Mouse (Mus musculus): ENCODE data around the gene Ucp2.

Gene Ucp2

DNA sequence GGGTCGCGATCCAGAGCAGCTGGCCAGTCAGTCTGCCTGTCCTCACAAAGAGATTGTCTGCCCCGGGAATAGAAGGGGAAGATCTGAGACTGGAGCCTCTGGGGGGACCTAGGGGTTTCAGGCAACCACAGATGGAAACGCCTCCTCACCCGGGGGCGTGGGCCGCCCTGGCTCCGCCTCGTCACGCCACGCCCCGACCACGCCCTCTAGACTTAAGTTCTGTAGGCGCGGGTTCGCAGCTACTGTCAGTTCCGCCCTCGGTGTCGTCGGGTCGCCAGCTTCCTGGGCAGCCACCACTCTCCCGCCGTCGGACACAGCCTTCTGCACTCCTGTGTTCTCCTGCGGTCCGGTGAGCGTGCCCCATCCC is at the start of gene Ucp2:
Gene Ucp2, plus strand, starts transcription at position 221 of the 367 bp plus-strand sequence.
- DNase-seq (ENCODE audit: low spot score) = peak; percentile 80

DNA sequence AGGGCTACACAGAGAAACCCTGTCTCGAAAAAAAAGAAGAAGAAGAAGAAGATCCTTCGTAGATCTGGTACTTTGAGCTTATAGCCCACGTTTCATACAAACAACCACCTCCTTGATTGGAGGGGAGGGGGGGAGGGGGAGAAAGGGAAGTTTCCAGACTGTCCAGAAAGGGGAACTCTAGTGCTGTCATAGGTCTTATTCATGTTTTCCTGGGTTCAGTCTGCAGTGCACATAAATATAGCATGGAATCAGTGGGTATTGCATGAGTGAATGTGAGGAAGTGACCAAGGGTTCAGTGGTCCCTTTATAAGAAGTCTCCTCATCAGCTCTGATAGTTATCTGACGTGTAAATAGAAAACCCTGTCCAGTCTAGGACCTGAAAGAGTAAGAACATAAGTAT is 49.4 kb upstream of the Ucp2 start:
- DNase-seq (ENCODE audit: low spot score) = no peak

DNA sequence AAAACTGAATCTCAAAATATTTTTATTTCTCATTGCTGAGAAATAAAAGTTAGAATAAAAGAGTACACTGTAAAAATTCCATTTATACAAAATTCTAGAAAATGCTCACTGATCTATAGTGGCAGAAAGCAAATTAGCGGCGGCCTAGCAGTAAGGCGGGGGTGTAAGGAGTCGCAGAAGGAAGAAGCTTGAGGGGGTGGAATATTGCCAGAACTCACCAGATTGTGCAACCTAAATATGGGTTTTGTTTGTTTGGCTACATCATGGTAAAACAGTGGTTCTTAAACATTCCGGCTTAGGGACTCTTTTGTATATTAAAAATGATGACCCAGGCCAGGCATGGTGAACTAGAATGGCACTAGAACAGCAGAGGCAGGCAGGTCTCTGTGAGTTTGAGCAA is 46.9 kb upstream of the Ucp2 start:
- DNase-seq (ENCODE audit: low spot score) = no peak

DNA sequence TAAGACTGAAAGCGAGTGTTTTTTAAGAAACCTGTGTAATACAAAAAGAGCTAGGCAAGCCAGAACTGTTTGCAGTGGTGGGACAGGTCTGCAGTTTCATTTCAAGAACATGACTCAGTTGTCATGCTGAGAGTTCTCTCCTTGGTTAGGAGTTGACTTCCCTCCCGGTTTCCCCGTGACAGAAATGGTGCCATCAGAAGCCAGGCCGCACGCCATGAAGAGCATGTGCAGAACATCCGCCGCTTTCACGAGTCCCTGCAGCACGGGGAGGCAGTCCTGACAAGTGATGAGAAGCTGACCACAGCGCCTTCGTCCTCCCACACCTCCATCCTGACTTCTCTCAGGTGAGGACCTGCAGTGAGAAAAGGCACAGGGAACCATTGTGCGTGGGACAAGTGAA is 44.6 kb upstream of the Ucp2 start:
- DNase-seq (ENCODE audit: low spot score) = no peak

- DNase-seq (ENCODE audit: low spot score) = no peak
Observed at GRCm38 (mm10) chr7:100448985-100449384, 44.2 kb upstream of the Ucp2 start.

DNA sequence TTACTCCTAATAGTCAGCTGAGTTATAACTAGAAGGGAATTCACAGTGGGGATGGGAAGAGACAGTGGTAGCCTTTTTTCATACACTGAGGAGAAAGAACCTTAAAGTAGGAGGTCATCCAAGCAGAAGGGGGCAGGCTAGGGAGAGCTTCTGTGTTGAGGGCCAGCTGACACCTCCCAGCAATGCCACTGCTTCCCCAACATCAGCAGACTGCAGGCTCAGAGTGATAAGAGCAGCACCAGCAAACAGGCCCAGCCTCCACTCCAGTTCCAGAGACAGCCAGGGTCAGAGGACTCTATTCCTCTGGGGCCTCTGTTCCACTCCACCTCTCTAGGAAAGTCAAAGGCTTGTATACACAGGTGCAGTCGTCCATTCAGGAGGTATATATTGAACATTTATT is 35.0 kb upstream of the Ucp2 start:
- no peak for DNase-seq (ENCODE audit: low spot score)

GRCm38 (mm10) chr7:100459862-100460261 is 33.3 kb upstream of the Ucp2 start:
- no peak for DNase-seq (ENCODE audit: low spot score)

DNA sequence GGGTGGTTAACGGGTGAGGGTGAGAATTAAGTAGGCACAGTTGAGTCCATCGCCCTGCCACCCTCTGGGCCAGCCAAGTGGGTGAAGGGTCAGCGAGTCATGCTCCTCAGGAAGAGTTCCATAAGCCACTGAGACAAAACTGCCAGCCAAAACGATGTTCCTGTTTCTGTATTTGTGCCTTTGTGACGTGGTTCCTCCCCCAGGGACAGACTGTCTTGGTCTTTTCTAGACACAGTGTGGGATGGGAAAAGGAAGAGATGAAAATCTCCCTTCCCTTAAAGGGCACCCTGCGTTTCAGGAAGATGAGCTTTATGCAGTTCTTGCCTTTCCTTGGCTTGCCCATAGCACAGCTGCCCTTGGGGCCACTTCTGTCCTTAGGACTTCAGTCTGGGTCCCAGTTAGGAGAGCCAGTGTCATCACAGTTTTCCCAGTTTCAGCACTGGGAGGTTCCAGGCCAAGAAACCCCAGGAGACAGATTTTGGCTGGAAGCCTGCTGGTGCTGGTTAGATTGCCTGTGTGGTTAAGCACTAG is 31.5 kb upstream of the Ucp2 start:
- DNase-seq (ENCODE audit: low spot score) = peak; percentile 76

DNA sequence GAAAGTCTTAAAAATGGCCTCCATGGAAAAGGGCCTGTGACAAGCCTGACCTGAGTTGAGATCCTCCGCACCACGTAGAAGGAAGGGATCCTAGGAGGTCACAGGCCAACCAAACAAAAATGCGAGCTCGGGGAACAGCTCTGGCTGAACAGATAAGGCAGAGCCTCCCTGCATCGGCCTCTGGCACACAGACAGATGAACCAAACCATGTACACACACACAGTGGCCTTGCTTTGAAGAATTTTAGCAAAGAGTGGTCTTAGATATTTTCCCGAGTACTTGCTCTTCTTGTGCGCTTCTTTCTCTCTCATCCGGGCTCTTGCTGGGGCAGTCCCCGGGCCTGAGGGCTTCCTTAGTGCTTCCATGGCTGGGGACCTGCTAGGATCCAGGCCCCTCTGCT is 29.9 kb upstream of the Ucp2 start:
- no peak for DNase-seq (ENCODE audit: low spot score)

DNA sequence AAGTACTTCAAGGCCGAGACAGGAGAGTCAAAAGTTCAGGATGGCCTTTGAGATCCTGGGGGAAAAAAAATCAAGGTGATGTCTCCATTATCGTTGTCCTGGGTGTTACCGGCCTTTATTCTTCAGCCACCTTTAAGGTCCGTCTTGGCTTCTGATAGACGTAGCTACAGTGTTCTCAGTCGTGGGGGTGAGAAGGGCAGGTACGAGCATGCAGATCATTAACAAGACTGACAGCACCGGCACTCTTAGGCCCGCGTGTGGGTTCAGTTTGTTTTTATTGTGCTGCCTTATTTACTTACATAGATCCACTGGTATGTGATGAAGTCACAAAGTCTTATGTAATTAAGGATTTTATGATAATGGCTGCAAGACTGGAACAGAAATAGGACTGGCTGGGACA is 29.4 kb upstream of the Ucp2 start:
- DNase-seq (ENCODE audit: low spot score) = no peak

DNA sequence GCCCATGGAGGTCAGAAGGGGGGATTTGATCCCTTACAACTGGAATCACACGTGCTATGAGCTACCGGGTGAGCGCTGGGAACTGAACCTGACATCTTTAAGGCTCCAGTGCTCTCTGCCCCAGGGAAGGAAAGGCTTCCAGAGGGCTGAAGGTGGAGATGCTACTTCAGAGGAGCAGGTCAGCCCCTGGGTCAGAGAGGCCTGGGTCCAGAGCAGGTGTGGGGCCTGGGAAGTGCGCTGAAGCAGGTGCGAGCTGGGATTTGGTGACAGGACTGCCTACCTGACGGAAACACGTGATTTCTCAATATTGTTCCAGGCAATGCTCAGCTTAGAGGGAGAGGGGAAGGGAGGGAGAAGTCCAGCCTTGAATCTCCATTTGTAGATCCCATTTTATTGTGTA is 28.9 kb upstream of the Ucp2 start:
- DNase-seq (ENCODE audit: low spot score) = no peak

GRCm38 (mm10) chr7:100465248-100465647 is 27.9 kb upstream of the Ucp2 start:
- DNase-seq (ENCODE audit: low spot score) = no peak

GRCm38 (mm10) chr7:100465656-100466309 is 27.4 kb upstream of the Ucp2 start:
- DNase-seq (ENCODE audit: low spot score) = peak; percentile 28

GRCm38 (mm10) chr7:100466781-100467510 is 26.2 kb upstream of the Ucp2 start:
- no peak for DNase-seq (ENCODE audit: low spot score)

DNA sequence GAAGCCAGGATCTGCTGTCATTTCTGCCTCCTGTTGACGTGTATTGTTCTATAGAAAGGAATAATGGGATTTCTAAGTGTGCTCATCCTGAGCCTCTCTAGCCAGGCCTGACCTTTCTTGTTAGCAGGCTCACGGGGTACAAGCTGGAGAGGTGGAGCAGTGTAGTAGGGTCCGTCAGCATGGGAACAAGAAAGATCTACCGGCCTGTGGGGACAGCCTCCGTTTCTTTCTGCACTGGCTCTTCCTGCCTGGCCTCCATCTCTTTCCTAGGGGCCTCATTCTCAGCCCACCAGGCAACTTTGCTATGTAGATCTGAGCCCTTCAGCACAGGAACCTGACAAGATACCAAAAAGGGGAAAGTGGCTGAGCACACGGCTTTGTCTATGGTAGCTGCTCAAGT is 24.4 kb upstream of the Ucp2 start:
- DNase-seq (ENCODE audit: low spot score) = no peak

DNA sequence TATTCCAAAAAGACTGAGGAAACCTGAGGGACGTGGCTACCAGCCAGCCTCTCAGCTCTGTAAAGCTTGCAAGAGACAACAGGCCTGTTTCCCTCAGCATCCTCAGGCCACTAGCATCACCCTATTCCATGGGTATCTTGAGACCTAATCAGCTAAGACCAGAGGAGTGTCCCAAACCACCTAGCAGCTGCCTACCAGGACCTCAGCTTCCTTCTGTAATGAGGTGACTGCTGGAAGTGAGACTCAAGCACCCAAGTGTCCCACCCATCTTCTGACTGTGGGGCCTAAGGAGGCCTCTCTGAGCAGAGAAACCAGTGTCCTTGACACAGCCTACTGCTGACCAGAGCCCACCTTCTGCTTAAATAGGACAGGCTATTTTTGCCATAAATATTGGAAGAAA is 23.6 kb upstream of the Ucp2 start:
- DNase-seq (ENCODE audit: low spot score) = no peak

- no peak for DNase-seq (ENCODE audit: low spot score)
Observed at GRCm38 (mm10) chr7:100470796-100471406, 22.2 kb upstream of the Ucp2 start.

DNA sequence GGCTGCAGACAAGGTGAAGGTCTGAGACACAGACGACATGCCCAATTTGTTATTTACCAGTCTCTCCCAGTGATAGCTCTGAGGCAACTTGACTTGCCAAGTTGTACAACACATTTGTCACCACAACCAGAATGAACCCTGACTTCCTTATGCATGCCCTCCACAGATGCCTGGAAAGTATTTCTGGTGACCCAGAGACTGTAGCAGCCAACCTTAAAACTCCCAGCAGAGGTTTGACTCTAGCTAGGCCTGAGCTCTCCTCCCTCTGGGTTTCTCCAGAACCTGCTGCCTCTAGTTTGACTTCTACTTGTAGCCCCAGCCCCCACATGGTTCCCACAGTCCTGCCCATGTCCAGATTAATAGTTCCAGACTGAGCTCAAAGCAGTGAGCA is 21.7 kb upstream of the Ucp2 start:
- no peak for DNase-seq (ENCODE audit: low spot score)

DNA sequence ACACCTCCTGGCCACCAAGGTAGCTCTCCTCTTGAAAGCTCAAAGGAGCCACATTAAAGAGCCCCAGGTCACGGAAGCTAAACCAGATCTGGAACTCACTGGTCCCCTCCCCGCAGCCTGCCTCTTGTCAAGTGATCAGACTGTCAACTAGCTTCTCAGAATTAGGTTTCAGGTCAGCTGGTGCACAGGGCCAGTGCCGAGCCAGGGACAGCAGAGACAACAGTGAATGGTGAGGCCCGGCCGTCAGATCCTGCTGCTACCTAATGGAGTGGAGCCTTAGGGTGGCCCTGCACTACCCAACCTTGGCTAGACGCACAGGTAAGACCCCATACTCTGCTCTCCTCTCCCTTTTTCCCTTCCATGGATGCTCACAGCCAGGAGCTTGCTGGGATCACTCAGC is 20.4 kb upstream of the Ucp2 start, which contains the start of gene Ucp3:
Gene Ucp3, plus strand, starts transcription at position 214 of the 400 bp plus-strand sequence.
- no peak for DNase-seq (ENCODE audit: low spot score)

DNA sequence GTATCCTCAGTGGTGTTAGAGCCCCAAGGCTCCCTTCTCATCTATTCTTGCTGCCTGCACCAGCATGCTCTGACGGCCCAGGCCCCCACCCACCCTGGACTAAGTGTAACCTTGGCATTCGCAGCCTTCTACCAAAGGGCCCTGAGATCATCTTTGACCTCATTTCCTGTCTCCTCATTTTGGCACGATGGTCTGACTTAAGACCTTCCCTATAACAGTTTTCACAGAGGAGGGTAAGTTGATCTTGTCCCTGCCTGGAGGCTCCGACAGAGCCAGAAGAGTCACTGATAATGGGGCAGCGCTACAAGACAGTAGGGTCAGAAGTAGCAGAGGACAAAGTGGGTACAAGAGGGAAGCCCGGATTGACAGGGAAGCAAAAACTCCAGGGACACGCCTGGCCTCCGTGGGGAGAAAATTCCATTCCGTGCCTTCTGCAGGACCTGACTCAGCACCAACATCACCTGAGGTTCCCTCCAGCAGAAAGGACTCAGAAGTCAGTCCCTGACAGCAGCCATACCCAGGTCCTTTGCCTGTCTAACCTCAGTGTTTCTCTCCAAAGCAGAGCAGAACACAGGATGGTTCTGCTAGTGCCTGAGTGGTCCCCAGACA is 19.2 kb upstream of the Ucp2 start:
- no peak for DNase-seq (ENCODE audit: low spot score)

DNA sequence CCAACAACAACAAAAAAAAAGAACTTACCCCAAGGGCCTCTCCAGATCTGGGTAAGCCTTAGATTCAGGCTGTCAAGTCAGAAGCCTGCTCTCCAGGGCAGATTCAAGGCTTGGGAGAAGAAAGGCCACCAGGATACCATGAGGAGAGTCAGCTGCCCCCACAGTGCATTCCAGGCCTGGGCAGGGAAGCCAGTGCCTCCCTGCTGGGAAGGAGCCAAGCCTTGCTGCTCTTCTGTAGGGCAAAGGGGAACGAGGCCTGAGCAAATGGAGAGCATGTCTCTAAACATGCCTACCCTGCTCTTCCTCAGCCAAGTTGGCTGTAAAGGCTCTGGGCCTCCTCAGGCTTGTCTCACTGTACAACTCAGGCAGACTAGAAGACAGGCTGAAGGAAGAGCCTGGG is 18.5 kb upstream of the Ucp2 start:
- DNase-seq (ENCODE audit: low spot score) = no peak

GRCm38 (mm10) chr7:100479100-100479822 is 13.9 kb upstream of the Ucp2 start:
- no peak for DNase-seq (ENCODE audit: low spot score)
